Mouse (Mus musculus) hindbrain, postnatal 0 days (tissue): ENCODE data around the gene Ptk7. TPM values are rescaled to one million over a fixed set of nuclear protein-coding genes. Genes with fewer than 3 reads are reported as not detected.

Experiments used
- ATAC-seq: fragments of 200-750 bp; cut with Nextera tagmentation; 2 replicates; pipeline ENCODE4 v1.8.0; 2017; ENCODE audit warnings: mild to moderate bottlenecking, moderate TSS enrichment, moderate library complexity
- DNase-seq: peaks from one replicate; pipeline ENCODE4 v3.0.0-alpha.2; 2015; ENCODE audit warnings: low spot score
- H3K27ac ChIP-seq: fragments of 300-500 bp; sonication (generic); 2 replicates; pipeline ENCODE4 v1.5.1; 2014; ENCODE audit warnings: mild to moderate bottlenecking
- H3K27me3 ChIP-seq: fragments of 300-500 bp; sonication (generic); 2 replicates; pipeline ENCODE4 v1.6.1; 2014; ENCODE audit warnings: low read length, mixed read lengths; ENCODE audit not compliant: insufficient read depth
- H3K36me3 ChIP-seq: fragments of 300-500 bp; sonication (generic); 2 replicates; pipeline ENCODE4 v1.6.1; 2014; ENCODE audit warnings: low read length, mixed read lengths; ENCODE audit not compliant: insufficient read depth
- H3K4me1 ChIP-seq: fragments of 300-500 bp; sonication (generic); 2 replicates; pipeline ENCODE4 v1.6.1; 2014; ENCODE audit warnings: antibody characterized with exemption, low read length, mixed read lengths; ENCODE audit not compliant: insufficient read depth
- H3K4me2 ChIP-seq: fragments of 300-500 bp; sonication (generic); 2 replicates; pipeline ENCODE4 v1.6.1; 2014; ENCODE audit warnings: low read depth, mild to moderate bottlenecking, low read length, moderate library complexity, mixed read lengths
- H3K4me3 ChIP-seq: fragments of 300-500 bp; sonication (generic); 2 replicates; pipeline ENCODE4 v1.5.1; 2014; ENCODE audit warnings: low read length
- H3K9ac ChIP-seq: fragments of 300-500 bp; sonication (generic); replicated peaks from 2 replicates; pipeline ENCODE4 v1.6.1; 2014; ENCODE audit warnings: mild to moderate bottlenecking, low read length, moderate library complexity, mixed read lengths
- H3K9me3 ChIP-seq: fragments of 300-500 bp; sonication (generic); 2 replicates; pipeline ENCODE4 v1.6.1; 2016; ENCODE audit warnings: low read length, mixed read lengths
- CTCF ChIP-seq: IDR thresholded peaks from 2 replicates; pipeline ENCODE4 v1.5.1; 2016; ENCODE audit warnings: antibody characterized with exemption, control low read depth, low read depth
- WGBS: fragments of 180-500 bp; shearing (Covaris S2); extraction: QIAGEN DNeasy Blood & Tissue Kit; methylation state at CpG from one replicate; pipeline ENCODE4 v1.1.7; 2014; 5-methylcytosine and 5-hydroxymethylcytosine counted together
- polyA plus RNA-seq: library from polyadenylated mRNA; unstranded; fragments of >200 nt; fragmentation: Nextera tagmentation; extraction: Ambion mirVana; gene quantifications from 2 replicates; pipeline ENCODE4 v1.2.1, GENCODE M21; 2015
- total RNA-seq: library from RNA; depleted of rRNA; stranded (reverse); fragments of >200 nt; gene quantifications from 2 replicates; pipeline ENCODE4 v1.2.3, GENCODE M21; 2014

Ptk7 gene
- total and polyA plus RNA-seq, 2 experiments from 2014 or later, result 24.5 to 77.6 TPM

- DNase-seq (no peak), ATAC-seq (no peak)
- Histone ChIP-seq H3K36me3 (no peaks in the 10 kb centered on the region), H3K4me1 (peaks cover 25% of the 10 kb centered on the region), H3K27ac (peak overlapping the region; percentile 74), H3K4me2 (peak overlapping the region; percentile 7), H3K9ac (peak overlapping the region; percentile 25; the same call in 1 of the 2 replicates), H3K9me3 (no peaks in the 10 kb centered on the region), H3K4me3 (no peak overlapping the region), H3K27me3 (no peaks in the 10 kb centered on the region)
- TF ChIP-seq CTCF, result no peak
- WGBS, result 34% methylated on average over 16 of the region's 16 CpGs
Observed at GRCm38 (mm10) chr17:46619683-46620357, 9.5 kb downstream of the Ptk7 start.

- Histone ChIP-seq H3K9ac (peak overlapping the region; percentile 25), H3K36me3 (no peaks in the 10 kb centered on the region), H3K4me2 (peak overlapping the region; percentile 7), H3K4me3 (no peak overlapping the region), H3K27me3 (no peaks in the 10 kb centered on the region), H3K4me1 (peaks cover 25% of the 10 kb centered on the region), H3K9me3 (no peaks in the 10 kb centered on the region), H3K27ac (peak overlapping the region; percentile 74)
- WGBS, result 17% methylated on average over 27 of the region's 27 CpGs
- peak; percentile 39 for DNase-seq
- no peak for ATAC-seq
- no peak for TF ChIP-seq CTCF
Observed at GRCm38 (mm10) chr17:46618769-46619682, 10.3 kb downstream of the Ptk7 start.

GRCm38 (mm10) chr17:46618394-46618768, 10.9 kb downstream of the Ptk7 start:
- no peak for TF ChIP-seq CTCF
- WGBS, result 31% methylated on average over 6 of the region's 6 CpGs
- Histone ChIP-seq H3K9ac (peak overlapping the region; percentile 25; the same call in 1 of the 2 replicates), H3K9me3 (no peaks in the 10 kb centered on the region), H3K4me3 (no peak overlapping the region), H3K27ac (peak overlapping the region; percentile 74), H3K4me2 (peak overlapping the region; percentile 7), H3K4me1 (peaks cover 25% of the 10 kb centered on the region), H3K36me3 (no peaks in the 10 kb centered on the region), H3K27me3 (no peaks in the 10 kb centered on the region)
- ATAC-seq (no peak), DNase-seq (no peak)

- Histone ChIP-seq H3K4me3 (no peak overlapping the region), H3K27me3 (no peaks in the 10 kb centered on the region), H3K27ac (no peak overlapping the region), H3K9me3 (no peaks in the 10 kb centered on the region), H3K4me1 (peaks cover 25% of the 10 kb centered on the region), H3K9ac (no peak overlapping the region), H3K36me3 (no peaks in the 10 kb centered on the region), H3K4me2 (no peak overlapping the region)
- no peak for TF ChIP-seq CTCF
- WGBS, result 69% methylated on average over 12 of the region's 12 CpGs
- ATAC-seq (no peak), DNase-seq (no peak)
Observed at GRCm38 (mm10) chr17:46617799-46618198, 11.5 kb downstream of the Ptk7 start.

- H3K9me3 ChIP-seq, result no peaks in the 10 kb centered on the region
- DNase-seq (no peak), ATAC-seq (no peak)
- no peaks in the 10 kb centered on the region for H3K4me1 ChIP-seq
- H3K27me3 ChIP-seq, result no peaks in the 10 kb centered on the region
- no peak overlapping the region for H3K4me2 ChIP-seq
- WGBS, result 52% methylated on average over 3 of the region's 3 CpGs
- TF ChIP-seq CTCF, result no peak
- no peaks in the 10 kb centered on the region for H3K36me3 ChIP-seq
- H3K9ac ChIP-seq, result no peak overlapping the region
- no peak overlapping the region for H3K27ac ChIP-seq
- H3K4me3 ChIP-seq, result no peak overlapping the region
Observed at GRCm38 (mm10) chr17:46613229-46613628, 16.1 kb downstream of the Ptk7 start.

- DNase-seq (no peak), ATAC-seq (no peak)
- Histone ChIP-seq H3K36me3 (no peaks in the 10 kb centered on the region), H3K4me2 (no peak overlapping the region), H3K27ac (0 out of 2 replicates have a peak overlapping the region, but pooled peaks have one; percentile 2), H3K9me3 (no peaks in the 10 kb centered on the region), H3K27me3 (no peaks in the 10 kb centered on the region), H3K4me3 (no peak overlapping the region), H3K9ac (no peak overlapping the region), H3K4me1 (no peaks in the 10 kb centered on the region)
- 28% methylated on average over 4 of the region's 4 CpGs for WGBS
- no peak for TF ChIP-seq CTCF
Observed at GRCm38 (mm10) chr17:46612820-46613219, 16.5 kb downstream of the Ptk7 start.
